Mouse (Mus musculus): Measurements from ENCODE around the gene Atg10.

Atg10 gene

GRCm38 (mm10) chr13:91163292-91163691 is 60.5 kb downstream of the Atg10 start:
- Histone ChIP-seq H3K27me3 (ENCODE audit: control insufficient read depth, insufficient read depth, low read length, poor library complexity, severe bottlenecking) (no peaks in the 10 kb centered on the region), H3K36me3 (ENCODE audit: control insufficient read depth, insufficient read depth, low read length, poor library complexity, severe bottlenecking) (no peaks in the 10 kb centered on the region)
- no peak for DNase-seq (ENCODE audit: low read depth, low spot score)

DNA sequence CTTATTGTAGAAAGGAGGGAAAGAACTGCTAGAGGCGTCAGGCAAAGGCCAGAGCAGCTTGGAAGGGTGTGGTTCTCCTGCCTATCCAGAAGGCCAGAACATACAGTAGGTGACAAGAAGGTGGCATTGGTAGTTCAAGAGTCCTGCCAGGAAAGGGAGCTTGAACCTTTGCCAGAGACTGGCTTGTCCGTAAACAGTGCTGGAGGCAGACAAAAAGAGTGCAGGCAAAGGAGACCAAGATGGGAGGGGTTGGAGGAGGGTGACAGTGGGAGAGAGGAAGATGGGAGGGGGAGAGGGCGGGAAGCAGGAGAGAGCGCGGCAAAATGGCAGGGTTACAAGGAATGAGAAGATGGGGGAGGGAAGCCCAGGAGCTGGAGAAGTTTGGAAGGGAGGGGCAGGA is 61.3 kb downstream of the Atg10 start:
- no peak for DNase-seq (ENCODE audit: low read depth, low spot score)
- no peaks in the 10 kb centered on the region for H3K27me3 ChIP-seq (ENCODE audit: control insufficient read depth, insufficient read depth, low read length, poor library complexity, severe bottlenecking)
- H3K36me3 ChIP-seq (ENCODE audit: control insufficient read depth, insufficient read depth, low read length, poor library complexity, severe bottlenecking), result no peaks in the 10 kb centered on the region

DNA sequence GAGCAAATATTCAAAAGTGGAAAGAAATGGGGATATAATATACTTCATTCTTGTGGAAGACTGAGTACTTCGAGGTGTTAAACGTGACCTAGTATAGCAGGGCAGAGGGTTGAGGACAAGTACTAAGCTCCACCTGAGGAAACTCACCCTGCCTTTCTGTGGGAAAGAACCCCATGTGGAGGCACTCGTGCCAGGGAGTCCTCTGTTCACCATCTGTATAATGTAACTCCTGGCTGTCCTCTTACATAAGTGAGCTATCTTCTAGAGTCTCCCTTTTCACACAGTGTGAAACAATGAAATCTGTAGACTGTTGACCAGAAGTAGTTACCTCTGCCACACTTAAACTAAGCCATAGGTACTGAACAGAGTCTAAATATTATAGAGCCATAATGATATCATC is 63.2 kb downstream of the Atg10 start:
- H3K27me3 ChIP-seq (ENCODE audit: control insufficient read depth, insufficient read depth, low read length, poor library complexity, severe bottlenecking), result no peaks in the 10 kb centered on the region
- no peak for DNase-seq (ENCODE audit: low read depth, low spot score)
- no peaks in the 10 kb centered on the region for H3K36me3 ChIP-seq (ENCODE audit: control insufficient read depth, insufficient read depth, low read length, poor library complexity, severe bottlenecking)

GRCm38 (mm10) chr13:91159881-91160280 is 63.9 kb downstream of the Atg10 start:
- Histone ChIP-seq H3K27me3 (ENCODE audit: control insufficient read depth, insufficient read depth, low read length, poor library complexity, severe bottlenecking) (no peaks in the 10 kb centered on the region), H3K36me3 (ENCODE audit: control insufficient read depth, insufficient read depth, low read length, poor library complexity, severe bottlenecking) (no peaks in the 10 kb centered on the region)
- no peak for DNase-seq (ENCODE audit: low read depth, low spot score)

- Histone ChIP-seq H3K36me3 (ENCODE audit: control insufficient read depth, insufficient read depth, low read length, poor library complexity, severe bottlenecking) (no peaks in the 10 kb centered on the region), H3K27me3 (ENCODE audit: control insufficient read depth, insufficient read depth, low read length, poor library complexity, severe bottlenecking) (no peaks in the 10 kb centered on the region)
- DNase-seq (ENCODE audit: low read depth, low spot score), result no peak
Measured at GRCm38 (mm10) chr13:91157941-91158340, 65.8 kb downstream of the Atg10 start.

DNA sequence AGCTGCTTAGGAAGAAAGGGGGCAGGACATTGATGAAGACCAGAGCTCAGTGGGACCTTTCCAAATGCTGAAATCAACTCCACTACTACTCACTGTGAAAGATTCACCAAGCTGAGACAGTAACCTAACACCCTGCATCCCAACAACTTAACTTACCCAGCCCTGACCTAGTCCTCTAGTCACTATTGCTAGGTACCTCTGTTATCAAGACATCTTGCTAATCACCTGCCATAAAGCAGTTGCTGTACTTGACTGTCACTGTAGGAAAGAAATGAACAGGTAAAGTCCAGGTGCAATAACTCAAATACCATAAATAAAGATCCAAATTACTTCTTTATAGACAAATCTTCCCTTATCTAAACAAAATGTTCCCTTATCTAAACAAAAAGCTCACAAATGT is 66.3 kb downstream of the Atg10 start:
- Histone ChIP-seq H3K36me3 (ENCODE audit: control insufficient read depth, insufficient read depth, low read length, poor library complexity, severe bottlenecking) (no peaks in the 10 kb centered on the region), H3K27me3 (ENCODE audit: control insufficient read depth, insufficient read depth, low read length, poor library complexity, severe bottlenecking) (no peaks in the 10 kb centered on the region)
- no peak for DNase-seq (ENCODE audit: low read depth, low spot score)

DNA sequence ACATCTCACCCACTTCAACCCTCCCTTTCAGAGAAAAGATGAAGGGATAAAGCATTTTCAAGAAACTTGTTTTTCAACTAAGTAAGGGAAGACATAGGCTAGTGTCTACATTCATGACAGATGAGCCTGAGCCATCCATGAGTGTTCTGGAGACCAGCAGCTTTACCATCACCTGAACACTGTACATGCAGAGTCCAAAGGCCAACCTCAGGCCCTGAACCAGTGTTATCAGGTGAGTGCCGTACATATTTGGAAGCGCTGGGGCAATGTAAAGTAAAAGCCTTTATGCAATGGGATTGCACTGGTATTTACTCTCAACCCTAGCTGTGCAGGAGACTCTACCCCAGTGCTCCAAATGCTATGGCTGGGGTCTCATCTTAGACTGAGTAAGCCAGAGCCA is 66.8 kb downstream of the Atg10 start:
- no peaks in the 10 kb centered on the region for H3K36me3 ChIP-seq (ENCODE audit: control insufficient read depth, insufficient read depth, low read length, poor library complexity, severe bottlenecking)
- no peak for DNase-seq (ENCODE audit: low read depth, low spot score)
- no peaks in the 10 kb centered on the region for H3K27me3 ChIP-seq (ENCODE audit: control insufficient read depth, insufficient read depth, low read length, poor library complexity, severe bottlenecking)

GRCm38 (mm10) chr13:91156308-91156707 is 67.5 kb downstream of the Atg10 start:
- no peaks in the 10 kb centered on the region for H3K27me3 ChIP-seq (ENCODE audit: control insufficient read depth, insufficient read depth, low read length, poor library complexity, severe bottlenecking)
- no peak for DNase-seq (ENCODE audit: low read depth, low spot score)
- no peaks in the 10 kb centered on the region for H3K36me3 ChIP-seq (ENCODE audit: control insufficient read depth, insufficient read depth, low read length, poor library complexity, severe bottlenecking)

GRCm38 (mm10) chr13:91155429-91156207 is 68.2 kb downstream of the Atg10 start:
- DNase-seq (ENCODE audit: low read depth, low spot score), result no peak
- Histone ChIP-seq H3K36me3 (ENCODE audit: control insufficient read depth, insufficient read depth, low read length, poor library complexity, severe bottlenecking) (no peaks in the 10 kb centered on the region), H3K27me3 (ENCODE audit: control insufficient read depth, insufficient read depth, low read length, poor library complexity, severe bottlenecking) (no peaks in the 10 kb centered on the region)

GRCm38 (mm10) chr13:91154622-91155021 is 69.1 kb downstream of the Atg10 start:
- no peaks in the 10 kb centered on the region for H3K36me3 ChIP-seq (ENCODE audit: control insufficient read depth, insufficient read depth, low read length, poor library complexity, severe bottlenecking)
- H3K27me3 ChIP-seq (ENCODE audit: control insufficient read depth, insufficient read depth, low read length, poor library complexity, severe bottlenecking), result no peaks in the 10 kb centered on the region
- no peak for DNase-seq (ENCODE audit: low read depth, low spot score)

DNA sequence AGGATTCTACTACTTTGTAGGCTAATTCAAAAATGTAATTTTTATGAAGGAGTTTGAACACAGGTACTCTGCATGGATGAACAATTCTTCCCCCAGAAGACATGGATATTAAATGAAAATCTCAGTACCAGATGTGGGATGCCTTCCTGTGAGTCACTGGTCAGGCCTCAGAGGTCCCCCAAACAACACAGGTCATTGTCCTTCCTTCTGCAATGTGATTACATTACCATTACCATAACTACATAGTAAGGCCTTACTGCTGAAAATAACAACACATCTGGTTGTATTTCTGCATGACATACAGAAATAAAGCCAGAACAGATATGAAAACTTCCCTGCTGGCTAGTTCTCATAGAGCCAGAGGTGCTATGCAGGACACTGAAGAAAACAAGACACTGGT is 87.4 kb downstream of the Atg10 start:
- H3K36me3 ChIP-seq (ENCODE audit: control insufficient read depth, insufficient read depth, low read length, poor library complexity, severe bottlenecking), result no peaks in the 10 kb centered on the region
- no peak for DNase-seq (ENCODE audit: low read depth, low spot score)
- no peaks in the 10 kb centered on the region for H3K27me3 ChIP-seq (ENCODE audit: control insufficient read depth, insufficient read depth, low read length, poor library complexity, severe bottlenecking)

DNA sequence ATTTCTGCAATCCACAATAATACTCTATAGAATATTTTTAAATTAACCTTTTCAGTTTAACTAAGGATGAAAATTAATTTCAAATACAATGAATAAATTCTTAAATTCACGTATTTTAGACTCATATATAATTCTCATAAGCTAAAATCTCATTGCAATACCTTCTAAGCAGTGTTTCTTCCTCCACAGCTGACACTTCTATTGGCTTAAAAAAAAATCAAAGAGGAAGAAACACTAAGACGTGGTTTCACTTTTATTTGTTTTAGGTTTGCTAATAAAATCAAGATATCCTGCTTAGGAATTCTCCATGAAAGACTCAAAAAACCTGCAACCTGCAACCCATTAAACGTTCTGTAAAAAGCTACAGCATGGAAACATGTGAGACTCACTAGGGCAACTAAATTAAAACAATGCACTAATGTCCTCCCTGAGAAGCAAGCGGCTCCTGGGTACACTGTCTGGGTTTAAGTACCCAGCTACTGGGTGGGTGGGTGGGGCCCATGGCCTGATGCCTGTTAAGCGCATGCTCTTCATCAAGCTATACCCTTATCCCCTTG is 90.4 kb downstream of the Atg10 start:
- peak; percentile 4 for DNase-seq (ENCODE audit: low read depth, low spot score)
- H3K36me3 ChIP-seq (ENCODE audit: control insufficient read depth, insufficient read depth, low read length, poor library complexity, severe bottlenecking), result no peaks in the 10 kb centered on the region
- H3K27me3 ChIP-seq (ENCODE audit: control insufficient read depth, insufficient read depth, low read length, poor library complexity, severe bottlenecking), result no peaks in the 10 kb centered on the region

DNA sequence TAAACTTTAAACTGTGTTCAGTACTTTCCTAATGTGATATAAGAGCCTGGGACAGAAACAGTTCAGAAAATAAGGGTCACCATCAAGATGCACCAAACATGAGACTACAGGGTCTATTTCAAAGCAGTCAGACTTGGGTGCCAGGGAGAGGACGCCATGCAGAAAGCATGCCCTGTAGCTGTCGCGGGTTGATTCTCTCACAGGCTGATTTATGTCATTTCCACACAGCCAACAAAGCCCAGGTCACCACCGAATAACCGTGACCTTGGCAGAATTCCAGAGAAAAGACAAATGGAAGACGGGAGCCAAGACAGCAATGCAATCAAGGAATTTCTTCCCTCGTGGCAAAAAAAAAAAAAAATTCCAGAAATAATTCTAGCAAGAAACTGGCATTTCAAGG is 94.7 kb downstream of the Atg10 start:
- DNase-seq (ENCODE audit: low read depth, low spot score), result no peak
- H3K27me3 ChIP-seq (ENCODE audit: control insufficient read depth, insufficient read depth, low read length, poor library complexity, severe bottlenecking), result no peaks in the 10 kb centered on the region
- H3K36me3 ChIP-seq (ENCODE audit: control insufficient read depth, insufficient read depth, low read length, poor library complexity, severe bottlenecking), result no peaks in the 10 kb centered on the region

DNA sequence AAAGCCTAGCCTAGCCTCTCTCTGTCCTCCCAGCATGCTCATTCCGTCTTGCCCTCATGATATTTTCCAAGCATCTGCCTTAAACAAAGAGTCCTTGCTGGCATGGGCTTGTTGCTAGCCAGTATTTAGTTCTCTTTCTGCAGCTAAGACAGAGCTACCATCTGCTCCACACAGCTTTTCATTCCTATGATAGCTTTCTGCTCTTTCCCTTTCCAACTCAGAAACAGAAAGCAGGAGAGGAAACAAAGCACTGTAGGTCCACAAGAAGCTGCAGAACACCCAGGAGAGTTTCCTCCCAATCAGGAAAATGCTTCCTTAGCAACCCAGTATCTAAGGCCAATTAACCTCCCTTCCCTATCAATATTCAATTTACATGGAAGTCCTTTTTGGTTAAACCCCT is 95.2 kb downstream of the Atg10 start:
- no peaks in the 10 kb centered on the region for H3K27me3 ChIP-seq (ENCODE audit: control insufficient read depth, insufficient read depth, low read length, poor library complexity, severe bottlenecking)
- no peak for DNase-seq (ENCODE audit: low read depth, low spot score)
- no peaks in the 10 kb centered on the region for H3K36me3 ChIP-seq (ENCODE audit: control insufficient read depth, insufficient read depth, low read length, poor library complexity, severe bottlenecking)

DNA sequence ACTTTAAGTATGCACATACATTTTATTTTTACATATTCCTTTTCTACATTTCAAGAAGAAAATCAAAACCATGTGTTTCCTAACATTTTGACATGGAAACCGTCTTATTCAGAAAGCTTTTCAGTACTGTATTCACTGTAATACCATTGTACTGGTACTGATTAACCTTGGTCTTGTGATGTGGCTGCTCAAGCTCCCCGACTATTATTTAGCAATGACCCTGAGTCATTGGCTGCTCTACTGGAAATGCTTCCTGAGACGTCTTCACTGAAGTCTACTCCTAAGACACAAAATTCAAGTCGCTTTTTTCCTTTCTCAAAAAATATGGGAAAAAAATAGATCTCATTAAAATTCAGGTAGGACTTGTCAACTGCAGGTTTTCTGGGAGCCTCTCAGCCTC is 105.6 kb downstream of the Atg10 start:
- Histone ChIP-seq H3K27me3 (ENCODE audit: control insufficient read depth, insufficient read depth, low read length, poor library complexity, severe bottlenecking) (no peaks in the 10 kb centered on the region), H3K36me3 (ENCODE audit: control insufficient read depth, insufficient read depth, low read length, poor library complexity, severe bottlenecking) (no peaks in the 10 kb centered on the region)
- DNase-seq (ENCODE audit: low read depth, low spot score), result no peak

DNA sequence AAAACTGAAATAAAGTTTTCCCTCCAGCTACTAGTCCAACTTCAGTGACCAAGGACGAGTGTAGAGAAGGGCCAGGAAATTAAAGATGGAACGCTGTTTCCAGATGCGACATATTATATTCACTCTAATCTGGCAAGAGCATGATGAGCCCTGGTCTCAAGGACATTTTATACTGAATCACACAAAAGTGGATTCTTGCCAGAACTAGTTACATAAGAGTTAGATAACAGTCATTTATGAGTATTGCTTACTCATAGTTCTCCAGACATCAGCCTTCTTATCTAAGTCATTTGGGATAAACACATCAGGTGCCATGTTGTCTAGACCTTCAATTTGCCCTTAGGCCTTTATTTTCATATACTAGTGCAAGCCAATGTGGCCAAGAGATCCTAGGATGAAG is 108.9 kb downstream of the Atg10 start:
- H3K27me3 ChIP-seq (ENCODE audit: control insufficient read depth, insufficient read depth, low read length, poor library complexity, severe bottlenecking), result no peaks in the 10 kb centered on the region
- no peak for DNase-seq (ENCODE audit: low read depth, low spot score)
- no peaks in the 10 kb centered on the region for H3K36me3 ChIP-seq (ENCODE audit: control insufficient read depth, insufficient read depth, low read length, poor library complexity, severe bottlenecking)

Data from splenic B cell, adult 2 months (primary cell).